Mouse (Mus musculus) CD4-positive, CD25-positive, alpha-beta regulatory T cell, adult 2 months (primary cell): ENCODE results near the gene Zfp64.
"Not testable (repeated sequence)": the region's sequence is repeated elsewhere in the genome, so short reads cannot be mapped to it uniquely, and the experiment has no call there.

Experiments used
- DNase-seq: peaks from one replicate; pipeline ENCODE4 v3.0.0-alpha.2; 2012; ENCODE audit warnings: low read depth, low spot score

Gene Zfp64

GRCm38 (mm10) chr2:168895531-168895930 is 59.9 kb downstream of the Zfp64 start:
- no peak for DNase-seq

DNA sequence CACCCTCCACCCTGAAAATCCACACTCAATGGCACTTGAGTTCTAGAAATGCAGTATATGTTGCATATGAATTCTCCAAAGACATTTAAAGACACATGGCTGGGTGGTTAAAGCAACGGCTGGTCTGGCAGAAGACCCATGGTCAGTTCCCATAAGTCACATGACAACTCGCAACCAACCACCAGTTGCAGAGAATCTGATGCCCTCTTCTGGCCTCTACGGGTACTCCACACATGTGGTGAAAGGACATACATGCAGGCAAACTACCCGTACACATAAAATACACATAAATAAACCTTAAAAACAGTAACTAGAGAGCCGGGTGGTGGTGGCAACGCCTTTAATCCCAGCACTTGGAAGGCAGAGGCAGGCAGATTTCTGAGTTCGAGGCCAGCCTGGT is 60.6 kb downstream of the Zfp64 start:
- no peak for DNase-seq

- no peak for DNase-seq
Measured at GRCm38 (mm10) chr2:168892057-168892456, 63.3 kb downstream of the Zfp64 start.

GRCm38 (mm10) chr2:168884641-168885040 is 70.7 kb downstream of the Zfp64 start:
- no peak for DNase-seq

DNA sequence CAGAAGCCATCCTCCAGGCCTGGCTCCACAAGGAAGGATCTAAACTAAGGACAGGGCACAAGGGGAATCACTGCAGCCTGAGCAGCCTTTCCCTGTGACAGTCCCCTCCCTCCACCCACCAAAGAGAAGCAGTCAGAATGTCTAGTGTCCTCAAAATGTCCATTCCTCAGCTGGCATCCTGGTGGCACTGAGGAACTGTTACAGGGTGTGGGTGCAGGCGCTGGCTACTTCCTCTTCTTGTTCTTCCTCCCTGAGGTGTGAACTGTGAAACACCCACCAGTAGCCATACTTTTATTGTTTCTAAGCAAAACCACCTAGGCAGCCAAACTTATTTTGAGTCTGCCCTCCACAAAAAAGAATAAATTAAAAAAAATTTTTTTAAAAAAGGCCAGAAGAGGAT is 72.4 kb downstream of the Zfp64 start:
- no peak for DNase-seq

GRCm38 (mm10) chr2:168881927-168882326 is 73.5 kb downstream of the Zfp64 start:
- DNase-seq: peak; percentile 45

DNA sequence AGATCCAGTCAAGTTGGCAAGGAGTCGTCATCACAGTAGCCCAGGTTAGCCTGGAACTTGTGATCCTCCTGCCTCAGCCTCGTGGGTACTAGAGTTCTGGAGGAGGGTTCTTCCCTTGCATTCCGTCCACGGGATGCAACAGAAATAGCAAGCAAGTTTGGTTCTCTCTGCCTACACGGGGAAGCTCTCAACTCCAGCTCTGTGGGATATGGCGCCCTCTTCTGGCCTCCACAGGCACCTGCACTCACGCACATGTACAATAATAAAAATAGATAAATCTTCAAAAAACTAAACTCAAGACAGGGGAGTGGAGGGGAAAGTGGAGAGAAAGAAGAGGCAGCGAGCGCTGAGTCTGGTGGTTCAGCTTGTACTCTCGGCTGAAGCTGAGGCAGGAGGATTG is 75.8 kb downstream of the Zfp64 start:
- no peak for DNase-seq

GRCm38 (mm10) chr2:168878708-168879107 is 76.7 kb downstream of the Zfp64 start:
- DNase-seq: no peak

- peak; percentile 10 for DNase-seq
Measured at GRCm38 (mm10) chr2:168878158-168878557, 77.2 kb downstream of the Zfp64 start.

DNA sequence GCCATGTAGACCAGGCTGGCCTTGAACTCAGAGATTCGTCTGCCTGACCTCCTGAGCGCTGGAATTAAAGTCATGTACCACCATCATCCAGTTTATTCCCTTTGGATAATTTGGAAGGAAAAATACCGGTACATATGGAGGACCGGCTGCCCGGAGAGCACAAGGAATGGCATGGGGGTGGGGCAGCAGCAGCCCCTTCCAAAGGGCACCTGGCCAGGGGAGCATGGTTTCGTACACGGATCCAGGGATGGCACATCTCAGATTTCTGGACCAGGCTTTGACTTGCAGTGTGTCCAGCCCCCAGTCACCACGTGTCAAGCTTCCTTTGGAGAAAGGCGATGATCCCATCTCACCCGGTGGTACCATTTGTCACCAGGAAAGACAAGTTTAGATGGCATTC is 78.8 kb downstream of the Zfp64 start:
- no peak for DNase-seq

- DNase-seq: no peak
Measured at GRCm38 (mm10) chr2:168874498-168874897, 80.9 kb downstream of the Zfp64 start.

DNA sequence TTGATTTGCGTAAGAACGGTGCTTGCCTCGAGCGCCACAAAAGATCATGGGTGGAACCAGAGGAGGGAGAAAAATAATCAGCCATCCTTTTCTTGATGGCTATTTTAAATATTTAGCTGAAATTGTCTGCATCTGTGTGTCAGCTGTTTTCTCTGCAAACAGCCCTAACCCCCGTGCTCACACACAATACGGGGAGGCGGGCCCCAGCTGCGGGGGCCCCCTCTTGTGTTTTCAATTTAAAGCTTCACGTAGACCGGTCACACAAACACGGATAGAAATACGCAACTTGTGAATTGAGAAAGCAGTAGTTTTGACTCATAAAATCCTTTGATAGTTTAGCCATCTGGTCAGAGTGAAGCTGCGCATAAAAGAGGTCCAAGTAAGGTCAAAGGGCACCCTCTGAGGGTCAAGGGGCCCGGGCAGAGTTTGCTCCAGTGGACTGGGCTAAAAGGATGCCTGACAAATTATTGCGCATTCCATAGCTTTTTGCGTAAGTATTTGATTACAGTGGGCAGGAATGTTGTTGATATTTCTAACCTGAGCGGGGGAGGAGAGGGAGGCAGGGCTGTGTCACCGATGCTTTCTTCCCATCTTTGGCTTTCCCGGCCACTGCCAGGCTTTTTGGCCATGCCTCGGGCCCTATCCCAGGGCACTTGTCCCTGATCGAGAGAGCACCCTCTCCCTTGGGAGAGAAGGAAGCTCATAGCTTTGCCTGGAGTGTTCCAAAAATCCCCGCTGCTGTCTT is 83.4 kb downstream of the Zfp64 start:
- no peak for DNase-seq

DNA sequence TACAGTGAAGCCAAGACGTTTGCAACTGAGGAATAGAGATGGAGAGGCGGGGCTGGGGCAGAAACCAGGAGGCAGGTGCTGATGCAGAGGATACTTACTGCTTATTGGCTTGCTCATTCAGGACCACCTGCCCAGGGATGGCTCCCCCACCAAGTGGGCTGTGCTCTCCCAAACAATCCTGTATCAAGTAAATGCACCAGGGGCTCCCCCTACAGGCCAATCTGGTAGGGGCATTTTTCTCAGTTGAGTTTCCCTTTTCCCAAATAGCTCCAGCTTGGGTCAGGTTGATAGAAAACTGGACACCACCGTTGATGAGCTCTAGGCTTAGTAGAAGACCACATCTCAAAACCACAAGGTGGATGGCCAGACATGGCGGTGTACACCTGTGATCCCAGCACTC is 84.9 kb downstream of the Zfp64 start:
- peak; percentile 12 for DNase-seq

GRCm38 (mm10) chr2:168866942-168867341 is 88.4 kb downstream of the Zfp64 start:
- DNase-seq: no peak

GRCm38 (mm10) chr2:168866436-168866835 is 89.0 kb downstream of the Zfp64 start:
- no peak for DNase-seq

DNA sequence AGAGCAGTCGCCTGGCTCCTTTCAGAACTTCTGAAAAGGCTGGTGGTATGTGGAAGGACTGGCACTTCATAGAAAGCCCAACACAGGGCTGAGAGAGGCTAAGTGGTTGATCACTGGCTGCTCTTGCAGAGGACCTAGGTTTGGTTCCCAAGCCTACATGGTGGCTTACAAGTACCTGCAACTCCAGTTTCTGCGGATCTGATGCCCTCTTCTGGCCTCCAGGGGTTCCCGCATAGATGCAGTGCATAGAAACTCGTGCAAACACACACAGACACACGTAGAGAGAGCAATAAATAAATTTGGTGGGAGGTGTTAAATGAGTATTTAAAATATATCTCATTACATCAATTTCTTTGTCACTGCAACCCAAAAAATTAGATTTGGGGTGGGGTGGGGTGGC is 90.5 kb downstream of the Zfp64 start:
- no peak for DNase-seq

DNA sequence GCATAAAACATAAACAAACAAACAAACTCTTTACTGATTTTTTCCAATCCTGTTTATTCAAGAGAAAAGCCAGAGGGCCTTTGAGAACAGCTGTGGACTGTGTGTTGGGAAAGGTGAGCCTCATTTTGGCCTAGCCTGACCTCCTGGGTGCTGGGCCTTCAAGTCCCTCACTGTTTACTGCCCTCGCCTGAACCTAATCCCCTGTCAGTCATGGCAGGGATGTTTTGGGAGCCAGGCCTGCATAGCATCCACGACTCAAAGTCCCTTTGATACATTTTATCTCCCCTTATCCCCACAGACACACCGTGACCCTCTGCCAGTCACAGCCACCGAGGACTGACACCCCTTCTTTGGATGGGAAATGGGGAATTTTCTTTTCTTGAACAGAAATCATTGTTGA is 92.7 kb downstream of the Zfp64 start:
- no peak for DNase-seq

DNA sequence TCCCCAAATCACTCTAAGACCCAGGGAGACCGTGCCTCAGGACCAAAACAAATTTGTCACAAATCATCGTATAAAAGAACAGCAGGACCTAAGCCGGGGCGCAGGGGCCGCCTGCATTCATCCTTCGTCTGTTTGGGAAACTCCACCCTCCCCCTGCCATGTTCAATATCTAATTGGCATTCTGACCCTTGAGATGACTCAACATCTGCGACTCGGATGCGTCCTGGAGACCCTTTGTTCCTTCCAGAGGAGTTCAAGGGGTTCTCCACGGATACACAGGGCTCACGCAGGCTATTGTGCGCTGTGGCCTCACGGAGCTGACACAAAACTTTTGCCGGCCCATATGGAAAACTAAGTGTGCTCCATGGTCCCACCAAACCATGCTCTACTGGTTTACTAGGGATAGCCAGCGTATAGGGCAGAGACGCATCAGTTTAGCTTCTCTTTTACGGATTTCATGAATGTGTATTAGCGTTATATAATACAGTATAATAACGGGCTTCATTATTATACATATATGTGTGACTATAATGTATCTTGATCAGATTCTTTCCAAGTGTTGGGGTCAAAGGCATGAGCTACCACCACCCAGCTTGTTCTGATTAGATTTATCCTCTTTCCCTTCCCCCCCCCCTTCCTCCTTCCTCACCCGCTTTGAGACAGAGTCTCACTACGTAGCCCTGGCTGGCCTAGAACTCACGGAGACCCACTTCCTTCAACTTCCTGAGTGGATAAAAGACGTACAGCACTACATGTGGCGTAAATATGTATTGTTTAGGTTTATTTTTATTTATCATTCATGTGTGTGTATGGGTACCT is 94.3 kb downstream of the Zfp64 start:
- DNase-seq: no peak

- no peak for DNase-seq
Measured at GRCm38 (mm10) chr2:168860032-168860691, 95.2 kb downstream of the Zfp64 start.

DNA sequence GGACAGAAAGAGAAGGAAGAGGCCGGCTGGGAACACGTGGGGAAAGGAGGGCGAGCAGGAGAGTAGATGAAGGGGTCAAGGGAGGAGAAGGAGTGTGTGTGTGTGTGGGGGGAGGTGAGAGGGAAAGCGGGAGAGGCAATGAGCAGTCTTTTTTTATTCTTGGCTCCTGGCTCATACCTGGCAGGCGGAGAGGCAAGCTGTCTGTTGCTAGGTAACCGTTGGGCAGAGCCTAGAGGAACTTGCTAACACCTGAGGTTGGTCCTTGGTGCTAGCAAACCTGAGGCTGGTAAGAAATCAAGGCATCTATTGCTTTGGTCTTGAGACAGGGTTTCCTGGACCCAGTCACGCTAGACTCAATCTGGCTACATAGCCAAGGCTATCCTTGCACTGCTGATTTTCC is 98.7 kb downstream of the Zfp64 start:
- DNase-seq: no peak

- DNase-seq: no peak
Measured at GRCm38 (mm10) chr2:168854777-168855176, 100.6 kb downstream of the Zfp64 start.

DNA sequence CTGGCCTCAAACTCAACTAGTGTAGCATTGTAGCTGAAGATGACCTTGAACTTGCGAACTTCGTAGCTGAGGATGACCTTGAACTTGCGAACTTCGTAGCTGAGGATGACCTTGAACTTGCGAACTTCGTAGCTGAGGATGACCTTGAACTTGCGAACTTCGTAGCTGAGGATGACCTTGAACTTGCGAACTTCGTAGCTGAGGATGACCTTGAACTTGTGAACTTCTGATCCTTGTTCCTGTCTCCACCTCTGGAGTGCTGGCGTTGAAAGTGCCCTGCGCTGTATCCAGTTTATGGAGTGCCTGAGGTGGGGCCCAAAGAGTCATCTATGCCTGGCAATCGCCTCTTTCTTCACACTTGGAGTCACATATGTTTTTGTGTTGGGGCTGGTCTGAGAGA is 101.5 kb downstream of the Zfp64 start:
- DNase-seq: not testable (repeated sequence)

GRCm38 (mm10) chr2:168851545-168851944 is 103.8 kb downstream of the Zfp64 start:
- no peak for DNase-seq
